Mouse (Mus musculus): ENCODE data around the gene Cnfn. TPM values are rescaled to one million over a fixed set of nuclear protein-coding genes. Genes with fewer than 3 reads are reported as not detected.

Cnfn gene
- polyA plus RNA-seq, 1 experiment from 2014 or later: 1.1 TPM

Other genes with a start within 250 kb of the Cnfn start
- gene Pou2f2, start 190.0 kb downstream of the Cnfn start, polyA plus RNA-seq (2015; fragmentation: Nextera tagmentation; extraction: Ambion mirVana): 0.49 and 1.9 TPM in 2 replicates
- gene Dedd2, start 149.1 kb downstream of the Cnfn start, polyA plus RNA-seq (2015; fragmentation: Nextera tagmentation; extraction: Ambion mirVana): 6.6 and 9.5 TPM in 2 replicates
- 1.7 and 2.9 TPM in 2 replicates for gene Zfp526, start 148.3 kb downstream of the Cnfn start, polyA plus RNA-seq (2015; fragmentation: Nextera tagmentation; extraction: Ambion mirVana)
- 6.6 and 9.8 TPM in 2 replicates for gene Gsk3a, start 131.9 kb downstream of the Cnfn start, polyA plus RNA-seq (2015; fragmentation: Nextera tagmentation; extraction: Ambion mirVana)
- gene Erf, start 119.0 kb downstream of the Cnfn start, polyA plus RNA-seq (2015; fragmentation: Nextera tagmentation; extraction: Ambion mirVana): 12.1 and 13.2 TPM in 2 replicates
- gene Cic, start 102.0 kb downstream of the Cnfn start, polyA plus RNA-seq (2015; fragmentation: Nextera tagmentation; extraction: Ambion mirVana): 22.9 and 27.4 TPM in 2 replicates
- 103 and 119 TPM in 2 replicates for gene Pafah1b3, start 71.7 kb downstream of the Cnfn start, polyA plus RNA-seq (2015; fragmentation: Nextera tagmentation; extraction: Ambion mirVana)
- 0.10 and 0.15 TPM in 2 replicates for gene Prr19, start 68.3 kb downstream of the Cnfn start, polyA plus RNA-seq (2015; fragmentation: Nextera tagmentation; extraction: Ambion mirVana)
- 0.05 and 0.27 TPM in 2 replicates for gene Tmem145, start 63.6 kb downstream of the Cnfn start, polyA plus RNA-seq (2015; fragmentation: Nextera tagmentation; extraction: Ambion mirVana)
- gene Megf8, start 52.6 kb downstream of the Cnfn start, polyA plus RNA-seq (2015; fragmentation: Nextera tagmentation; extraction: Ambion mirVana): 6.2 and 9.4 TPM in 2 replicates
- 5.6 and 7.7 TPM in 2 replicates for gene Lipe, start 29.0 kb upstream of the Cnfn start, polyA plus RNA-seq (2015; fragmentation: Nextera tagmentation; extraction: Ambion mirVana)
- 0.28 and 0.51 TPM in 2 replicates for gene Cxcl17, start 43.2 kb upstream of the Cnfn start, polyA plus RNA-seq (2015; fragmentation: Nextera tagmentation; extraction: Ambion mirVana)
- 3.0 and 4.4 TPM in 2 replicates for gene Ceacam1, start 107.9 kb upstream of the Cnfn start, polyA plus RNA-seq (2015; fragmentation: Nextera tagmentation; extraction: Ambion mirVana)
- not detected in 2 replicates for gene Ceacam2, start 170.1 kb upstream of the Cnfn start, polyA plus RNA-seq (2015; fragmentation: Nextera tagmentation; extraction: Ambion mirVana)
- gene Erich4, start 246.2 kb upstream of the Cnfn start, polyA plus RNA-seq (2015; fragmentation: Nextera tagmentation; extraction: Ambion mirVana): not detected in 2 replicates
- 55.3 and 61.5 TPM in 2 replicates for gene Dmac2, start 249.7 kb upstream of the Cnfn start, polyA plus RNA-seq (2015; fragmentation: Nextera tagmentation; extraction: Ambion mirVana)